Mouse (Mus musculus) testis, adult 2 months (tissue): Measurements from ENCODE around the gene Dll4.

Source experiments
- CTCF ChIP-seq: fragments of 200-500 bp; IDR thresholded peaks from 2 replicates; pipeline ENCODE4 v1.5.1; 2012; ENCODE audit warnings: low read depth, mild to moderate bottlenecking, inconsistent platforms, low read length, moderate library complexity; ENCODE audit not compliant: control insufficient read depth, insufficient read depth, insufficient replicate concordance
- POLR2A ChIP-seq: fragments of 200-500 bp; IDR thresholded peaks from 2 replicates; pipeline ENCODE4 v1.6.1; 2012; ENCODE audit warnings: low read depth, mild to moderate bottlenecking, inconsistent platforms, low read length, moderate library complexity; ENCODE audit not compliant: control insufficient read depth

DNA sequence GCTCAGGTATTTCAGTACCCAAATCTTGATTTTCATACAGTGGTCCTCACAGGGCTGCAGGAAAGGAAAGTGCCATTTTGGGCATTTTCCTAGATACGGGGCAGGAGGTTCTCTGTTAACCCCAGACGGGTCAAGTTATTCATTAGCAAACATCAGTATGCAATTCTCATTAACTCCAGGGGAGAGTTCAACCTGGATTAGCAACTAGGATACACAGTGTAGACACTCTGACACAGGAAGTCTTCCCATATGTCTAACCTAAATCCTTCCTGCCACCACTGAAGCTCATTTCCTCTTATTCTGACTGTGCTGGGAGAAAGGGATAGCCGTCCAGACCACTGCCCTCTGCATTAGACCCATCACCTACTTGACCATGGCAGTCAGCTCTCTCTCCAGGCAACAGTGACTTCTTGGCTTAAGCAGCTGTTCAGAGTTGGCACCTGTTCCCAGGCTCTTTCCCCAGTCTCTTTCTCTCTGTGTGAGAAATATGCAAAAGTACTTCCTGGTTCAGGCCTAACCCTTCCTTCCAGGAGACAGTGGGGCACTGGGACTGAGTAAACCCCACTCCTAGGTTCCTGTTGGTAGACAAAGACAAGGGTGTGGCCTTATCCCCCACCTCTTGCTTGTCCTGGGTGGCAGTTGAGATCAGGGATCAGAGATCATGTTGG, 7.4 kb upstream of the Dll4 start:
- no peak for TF ChIP-seq CTCF
- no peak for TF ChIP-seq POLR2A
